Mouse (Mus musculus) R1 (cell line): Measurements from ENCODE around the gene Uba52.

Source experiments
- DNase-seq: peaks from one replicate; pipeline ENCODE4 v3.0.0-alpha.2; 2018; ENCODE audit warnings: low read depth, low spot score

The Uba52 gene

DNA sequence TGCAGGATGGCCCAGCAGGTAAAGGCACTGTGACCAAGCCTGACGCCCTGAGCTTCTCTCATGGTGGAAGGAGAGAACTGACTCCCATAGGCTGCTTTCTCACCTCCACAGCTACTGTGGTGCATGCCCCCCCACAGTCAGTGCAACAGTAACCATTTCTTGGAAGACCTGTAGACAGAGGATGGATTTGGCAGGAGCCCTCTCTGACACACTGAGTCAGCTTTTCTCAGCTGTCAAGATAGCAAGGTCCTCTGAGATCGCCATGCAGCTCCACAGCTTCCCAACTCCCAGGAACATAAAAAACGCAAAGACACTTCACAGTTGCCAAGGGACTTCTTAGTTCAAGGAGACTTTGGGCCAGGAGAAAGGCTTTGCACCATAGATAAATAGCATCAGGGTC lies 52.1 kb downstream of the Uba52 start:
- DNase-seq = no peak
